Mouse (Mus musculus) heart, embryonic 16.5 days (tissue): Measurements from ENCODE around the gene Alkbh4. TPM values are rescaled to one million over a fixed set of nuclear protein-coding genes. Genes with fewer than 3 reads are reported as not detected.

ENCODE experiments used
- ATAC-seq: fragments of 200-750 bp; cut with Nextera tagmentation; replicated peaks from 2 replicates; pipeline ENCODE4 v1.8.0; 2017; ENCODE audit warnings: moderate number of reproducible peaks; ENCODE audit not compliant: insufficient read depth, low FRiP score; ENCODE audit errors: extremely low read depth
- H3K27ac ChIP-seq: fragments of 300-500 bp; sonication (generic); 2 replicates; pipeline ENCODE4 v1.5.1; 2014; ENCODE audit warnings: mild to moderate bottlenecking, low read length, control low read depth, moderate library complexity
- H3K27me3 ChIP-seq: fragments of 300-500 bp; sonication (generic); 2 replicates; pipeline ENCODE4 v1.6.1; 2014; ENCODE audit warnings: low read length, mixed read lengths; ENCODE audit not compliant: control insufficient read depth, insufficient read depth
- H3K36me3 ChIP-seq: fragments of 300-500 bp; sonication (generic); 2 replicates; pipeline ENCODE4 v1.6.1; 2014; ENCODE audit not compliant: control insufficient read depth, insufficient read depth
- H3K4me1 ChIP-seq: fragments of 300-500 bp; sonication (generic); 2 replicates; pipeline ENCODE4 v1.6.1; 2014; ENCODE audit warnings: low read length, mixed read lengths; ENCODE audit not compliant: control insufficient read depth, insufficient read depth
- H3K4me2 ChIP-seq: fragments of 300-500 bp; sonication (generic); 2 replicates; pipeline ENCODE4 v1.6.1; 2014; ENCODE audit warnings: low read depth, mild to moderate bottlenecking, control low read depth, low read length
- H3K4me3 ChIP-seq: fragments of 300-500 bp; sonication (generic); 2 replicates; pipeline ENCODE4 v1.5.1; 2014; ENCODE audit warnings: mild to moderate bottlenecking, control low read depth, low read length
- H3K9ac ChIP-seq: fragments of 300-500 bp; sonication (generic); 2 replicates; pipeline ENCODE4 v1.6.1; 2014; ENCODE audit warnings: low read length, control low read depth
- H3K9me3 ChIP-seq: fragments of 300-500 bp; sonication (generic); replicated peaks from 2 replicates; pipeline ENCODE4 v1.6.1; 2016; ENCODE audit warnings: low read length; ENCODE audit not compliant: control insufficient read depth
- WGBS: fragments of 180-500 bp; shearing (Covaris S2); extraction: QIAGEN DNeasy Blood & Tissue Kit; methylation state at CpG from one replicate; pipeline ENCODE4 v1.1.7; 2014; 5-methylcytosine and 5-hydroxymethylcytosine counted together
- polyA plus RNA-seq: library from polyadenylated mRNA; unstranded; fragments of >200 nt; fragmentation: Nextera tagmentation; extraction: Ambion mirVana; gene quantifications from 2 replicates; pipeline ENCODE4 v1.2.1, GENCODE M21; 2015

Gene Alkbh4
- polyA plus RNA-seq, result 12.5 and 13.0 TPM in 2 replicates

- Histone ChIP-seq H3K36me3 (peaks cover 18% of the 10 kb centered on the region), H3K27ac (peak within 1 kb of the TSS; percentile 62), H3K4me1 (peaks cover 10% of the 10 kb centered on the region), H3K4me3 (peak within 1 kb of the TSS; percentile 68), H3K9me3 (no peaks in the 10 kb centered on the region), H3K9ac (peak within 1 kb of the TSS; percentile 91), H3K4me2 (peak within 1 kb of the TSS; percentile 78), H3K27me3 (no peaks in the 10 kb centered on the region)
- ATAC-seq, result peak; percentile 94
- under 1% methylated on average over 60 of the region's 60 CpGs for WGBS
These were observed at the start of gene Alkbh4, which contains the start of gene Lrwd1 for GRCm38 (mm10) chr5:136135571-136136291. Alkbh4 (plus strand) TSS chr5:136136146. Lrwd1 (minus strand) TSS chr5:136136074.

DNA sequence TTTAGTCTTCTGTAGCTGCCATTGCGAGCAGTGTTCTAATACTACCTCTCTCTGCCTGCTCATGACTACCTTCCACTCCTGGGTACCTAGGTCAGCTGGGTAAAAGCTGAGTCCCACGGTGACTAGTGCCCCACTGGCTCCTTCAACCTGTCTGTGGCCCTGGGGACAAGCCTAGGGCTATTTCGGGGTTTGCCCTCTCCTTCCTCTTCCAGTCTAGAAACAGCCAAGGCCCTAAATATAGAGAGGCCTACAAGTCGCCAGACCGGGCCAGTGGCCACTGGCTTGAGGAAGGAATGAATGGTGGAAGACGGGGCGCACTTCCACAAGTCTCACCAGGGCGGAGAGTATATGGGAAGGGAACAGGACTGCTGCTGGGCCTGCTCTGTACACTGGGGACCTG is 49.7 kb upstream of the Alkbh4 start:
- no peak overlapping the region for H3K9ac ChIP-seq
- peaks cover 16% of the 10 kb centered on the region for H3K27me3 ChIP-seq
- no peak for ATAC-seq
- H3K4me2 ChIP-seq, result no peak overlapping the region
- H3K4me3 ChIP-seq, result no peak overlapping the region
- no peaks in the 10 kb centered on the region for H3K36me3 ChIP-seq
- 0 out of 2 replicates have a peak, but pooled peaks cover 2% of the 10 kb centered on the region for H3K9me3 ChIP-seq
- H3K27ac ChIP-seq, result no peak overlapping the region
- WGBS, result 81% methylated on average over 8 of the region's 8 CpGs
- H3K4me1 ChIP-seq, result peaks cover 15% of the 10 kb centered on the region

DNA sequence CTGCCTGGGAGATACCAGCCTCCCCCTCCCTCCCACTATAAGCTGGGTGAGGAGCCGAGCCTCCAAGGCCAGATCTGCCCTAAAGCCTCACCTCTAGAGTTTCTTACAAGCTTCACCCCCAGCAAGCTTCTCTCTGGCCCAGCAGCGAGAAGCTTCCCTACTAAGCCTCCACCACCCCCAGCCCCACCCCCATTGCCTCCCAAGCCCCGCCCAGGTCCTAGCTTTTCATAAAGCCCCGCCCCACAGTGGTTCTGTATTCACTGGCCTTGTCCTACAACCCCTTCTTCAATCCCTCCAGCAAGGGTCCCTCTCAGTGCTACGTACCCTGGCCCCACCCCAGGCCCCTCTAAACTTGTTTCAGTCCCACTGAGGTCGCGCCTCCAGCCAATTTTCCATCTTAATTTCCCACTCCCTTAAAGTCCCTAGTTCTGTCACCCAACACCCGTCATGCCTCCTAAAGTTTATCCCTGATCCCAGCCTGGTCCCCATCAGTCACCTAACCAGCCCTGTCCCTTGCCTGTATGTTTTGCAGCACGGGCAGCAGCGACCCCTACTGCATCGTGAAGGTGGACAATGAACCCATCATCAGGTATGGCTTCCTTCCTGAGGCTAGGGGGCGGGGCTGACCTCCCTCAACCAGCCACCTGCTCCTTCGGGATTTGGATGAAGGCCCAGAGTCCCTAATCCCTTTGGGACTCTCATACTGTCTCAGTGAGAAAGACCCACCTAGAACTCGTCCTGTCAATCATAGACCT is 46.9 kb upstream of the Alkbh4 start:
- no peak for ATAC-seq
- peaks cover 11% of the 10 kb centered on the region; the same call in 1 of the 2 replicates for H3K4me1 ChIP-seq
- H3K9ac ChIP-seq, result no peak overlapping the region
- H3K27ac ChIP-seq, result no peak overlapping the region
- no peaks in the 10 kb centered on the region for H3K9me3 ChIP-seq
- H3K4me2 ChIP-seq, result no peak overlapping the region
- peaks cover 16% of the 10 kb centered on the region for H3K27me3 ChIP-seq
- WGBS, result 20% methylated on average over 14 of the region's 14 CpGs
- H3K4me3 ChIP-seq, result no peak overlapping the region
- H3K36me3 ChIP-seq, result no peaks in the 10 kb centered on the region

DNA sequence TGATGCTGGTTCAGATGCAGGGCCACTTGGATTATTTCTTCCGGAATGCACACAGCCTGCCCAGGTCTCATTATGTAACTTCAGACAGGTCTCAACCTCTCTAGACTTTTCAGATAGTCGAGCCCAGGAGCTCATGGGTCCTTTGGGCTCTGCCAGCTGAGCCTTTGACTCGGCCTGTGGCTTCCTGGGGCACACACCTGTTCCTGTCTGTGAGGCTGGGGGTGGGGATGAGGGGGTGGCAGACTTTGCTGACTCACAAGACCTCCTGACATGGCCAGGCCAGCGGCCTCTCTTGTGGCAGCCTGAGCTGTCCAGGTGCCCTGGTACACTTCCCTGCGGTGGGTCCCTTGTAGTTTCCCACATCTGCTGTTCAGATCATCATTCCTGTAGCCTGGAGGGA is 44.0 kb upstream of the Alkbh4 start:
- H3K27ac ChIP-seq, result no peak overlapping the region
- no peaks in the 10 kb centered on the region for H3K4me1 ChIP-seq
- no peaks in the 10 kb centered on the region for H3K9me3 ChIP-seq
- H3K9ac ChIP-seq, result no peak overlapping the region
- no peaks in the 10 kb centered on the region for H3K36me3 ChIP-seq
- ATAC-seq, result no peak; the same call in 1 of the 2 replicates
- no peak overlapping the region for H3K4me2 ChIP-seq
- H3K27me3 ChIP-seq, result no peaks in the 10 kb centered on the region; the same call in 1 of the 2 replicates
- no peak overlapping the region for H3K4me3 ChIP-seq
- WGBS, result 49% methylated on average over 5 of the region's 5 CpGs

DNA sequence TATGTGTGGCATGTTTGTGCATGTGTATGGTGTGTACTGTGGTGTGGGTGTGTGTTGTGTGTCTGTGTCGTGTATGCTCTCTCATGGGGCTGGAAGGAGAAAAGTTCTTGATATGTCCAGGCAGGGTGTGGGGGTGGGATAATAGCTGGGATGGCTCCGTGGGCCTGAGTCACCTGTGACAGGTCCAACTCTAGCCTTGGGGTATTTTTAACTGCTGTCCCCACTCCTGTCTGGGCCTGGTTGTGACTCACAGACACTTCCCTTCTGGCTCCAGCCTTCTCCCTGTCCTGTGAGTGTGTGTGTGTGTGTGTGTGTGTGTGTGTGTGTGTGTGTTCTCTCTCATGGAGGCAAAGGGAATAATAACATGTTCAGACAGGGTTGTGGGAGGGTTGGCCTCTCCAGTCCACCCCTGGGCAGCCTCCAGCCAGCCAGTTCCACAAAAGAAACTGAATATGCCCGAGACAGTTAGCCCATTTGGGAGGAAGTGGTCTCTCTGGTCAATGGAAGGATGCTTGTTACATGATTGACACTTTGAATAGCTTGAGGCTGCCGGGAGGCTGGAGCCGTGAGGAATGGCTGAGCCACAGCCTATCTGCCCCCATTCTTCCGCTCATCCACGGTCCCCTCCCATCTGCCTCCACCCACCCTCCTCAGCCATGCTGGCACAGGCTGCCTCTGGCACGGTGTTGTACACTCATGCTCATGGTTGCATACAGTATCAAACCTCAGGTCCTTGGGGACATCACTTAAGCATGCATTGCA is 41.5 kb upstream of the Alkbh4 start:
- no peak for ATAC-seq
- no peak overlapping the region for H3K4me3 ChIP-seq
- H3K27ac ChIP-seq, result no peak overlapping the region
- no peaks in the 10 kb centered on the region; the same call in 1 of the 2 replicates for H3K27me3 ChIP-seq
- no peak overlapping the region for H3K9ac ChIP-seq
- H3K36me3 ChIP-seq, result no peaks in the 10 kb centered on the region
- no peaks in the 10 kb centered on the region for H3K9me3 ChIP-seq
- 47% methylated on average over 8 of the region's 8 CpGs for WGBS
- no peaks in the 10 kb centered on the region for H3K4me1 ChIP-seq
- H3K4me2 ChIP-seq, result no peak overlapping the region

DNA sequence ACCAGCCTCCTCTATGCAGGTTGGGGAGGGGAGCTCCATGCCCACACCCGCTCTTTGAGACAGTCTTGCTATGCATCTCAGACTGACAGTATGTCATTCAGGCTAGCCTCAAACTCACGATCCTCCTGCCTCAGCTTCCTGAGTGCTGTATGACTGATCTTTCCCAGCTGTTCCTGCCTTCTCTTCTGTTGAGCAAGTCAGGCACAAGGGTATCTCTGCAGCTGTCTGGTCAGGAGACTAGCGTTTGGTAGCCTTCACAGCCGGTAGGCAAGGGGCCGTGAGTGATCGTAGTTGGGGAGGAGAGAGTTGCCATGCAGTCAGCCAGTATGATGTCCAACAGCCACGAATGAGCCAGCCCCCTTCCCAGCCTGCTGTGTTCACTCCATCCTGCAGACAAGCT is 40.9 kb upstream of the Alkbh4 start:
- ATAC-seq, result no peak
- WGBS, result 62% methylated on average over 7 of the region's 7 CpGs
- H3K27me3 ChIP-seq, result no peaks in the 10 kb centered on the region; the same call in 1 of the 2 replicates

DNA sequence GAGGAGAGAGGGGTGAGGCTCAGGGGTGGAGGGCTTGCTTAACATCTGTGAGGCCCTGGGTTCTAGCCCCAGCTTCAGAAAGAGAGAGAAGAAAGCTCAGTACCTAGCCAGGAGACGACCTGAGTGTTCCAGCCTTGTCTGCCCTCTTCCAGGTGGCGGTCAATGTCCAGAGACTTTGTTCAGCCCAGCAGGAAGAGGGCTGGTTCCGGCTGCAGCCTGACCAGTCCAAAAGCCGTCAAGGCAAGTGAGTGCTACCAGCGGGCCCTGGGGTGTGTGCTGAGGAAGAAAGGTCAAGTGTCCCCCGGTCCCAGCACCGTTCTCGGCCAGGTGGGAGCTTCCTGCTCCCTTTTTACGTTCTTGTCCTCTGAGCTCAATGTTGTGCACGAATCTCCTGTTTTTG is 37.4 kb upstream of the Alkbh4 start:
- 82% methylated on average over 10 of the region's 10 CpGs for WGBS
- H3K9ac ChIP-seq, result no peak overlapping the region

More for the DNA sequence above, 40.9 kb upstream of the Alkbh4 start:
- H3K4me2 ChIP-seq, result no peak overlapping the region
- no peaks in the 10 kb centered on the region for H3K9me3 ChIP-seq
- H3K4me3 ChIP-seq, result no peak overlapping the region
- H3K4me1 ChIP-seq, result no peaks in the 10 kb centered on the region
- H3K27ac ChIP-seq, result no peak overlapping the region
- no peak overlapping the region for H3K9ac ChIP-seq
- no peaks in the 10 kb centered on the region for H3K36me3 ChIP-seq

GRCm38 (mm10) chr5:136102099-136102820 is 33.7 kb upstream of the Alkbh4 start:
- peak overlapping the region; percentile 85 for H3K4me2 ChIP-seq
- no peaks in the 10 kb centered on the region for H3K36me3 ChIP-seq
- no peaks in the 10 kb centered on the region for H3K27me3 ChIP-seq
- H3K27ac ChIP-seq, result no peak overlapping the region
- ATAC-seq, result peak; percentile 83
- peak overlapping the region; percentile 45 for H3K4me3 ChIP-seq
- peaks cover 6% of the 10 kb centered on the region for H3K4me1 ChIP-seq
- no peaks in the 10 kb centered on the region; the same call in 1 of the 2 replicates for H3K9me3 ChIP-seq
- peak overlapping the region; percentile 65 for H3K9ac ChIP-seq
- WGBS, result 5% methylated on average over 41 of the region's 41 CpGs

More for the DNA sequence above, 37.4 kb upstream of the Alkbh4 start:
- Histone ChIP-seq H3K9me3 (no peaks in the 10 kb centered on the region), H3K27ac (no peak overlapping the region), H3K4me1 (peaks cover 6% of the 10 kb centered on the region), H3K4me3 (no peak overlapping the region), H3K27me3 (no peaks in the 10 kb centered on the region), H3K4me2 (no peak overlapping the region), H3K36me3 (no peaks in the 10 kb centered on the region)
- ATAC-seq, result no peak
